Mouse (Mus musculus) lung, postnatal 10 days (tissue): ENCODE results near the gene Cplx2.
A peak's percentile ranks its signal among the peaks of the same experiment; 100 is the strongest.

Source experiments
- DNase-seq: peaks from one replicate; pipeline ENCODE4 v3.0.0; 2021

Gene Cplx2

DNA sequence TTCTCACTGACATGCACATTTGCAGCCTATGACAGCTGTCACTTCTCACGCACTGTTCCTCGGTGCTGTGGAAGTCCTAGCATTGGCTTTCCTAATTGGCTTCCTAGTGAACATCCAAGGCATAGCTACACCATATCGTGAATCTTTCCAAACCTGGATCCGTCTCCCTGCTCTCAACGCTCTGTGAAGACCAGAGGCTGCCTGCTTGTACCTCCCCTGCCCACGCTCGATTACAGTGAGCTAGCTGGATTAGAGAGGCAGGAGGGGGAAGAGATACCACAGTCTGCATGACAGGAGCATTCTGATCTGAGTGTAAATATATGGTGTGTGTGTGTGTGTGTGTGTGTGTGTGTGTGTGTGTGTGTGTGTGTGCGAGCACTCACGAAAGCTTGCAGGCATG, 3.0 kb upstream of the Cplx2 start:
- DNase-seq: no peak

- DNase-seq: peak; percentile 88
These were observed 510 bp downstream of the Cplx2 start for GRCm38 (mm10) chr13:54371387-54372330.

- DNase-seq: peak; percentile 69
These were observed 1.5 kb downstream of the Cplx2 start for GRCm38 (mm10) chr13:54372665-54373064.

- no peak for DNase-seq
These were observed 3.1 kb downstream of the Cplx2 start for GRCm38 (mm10) chr13:54374106-54374706.

DNA sequence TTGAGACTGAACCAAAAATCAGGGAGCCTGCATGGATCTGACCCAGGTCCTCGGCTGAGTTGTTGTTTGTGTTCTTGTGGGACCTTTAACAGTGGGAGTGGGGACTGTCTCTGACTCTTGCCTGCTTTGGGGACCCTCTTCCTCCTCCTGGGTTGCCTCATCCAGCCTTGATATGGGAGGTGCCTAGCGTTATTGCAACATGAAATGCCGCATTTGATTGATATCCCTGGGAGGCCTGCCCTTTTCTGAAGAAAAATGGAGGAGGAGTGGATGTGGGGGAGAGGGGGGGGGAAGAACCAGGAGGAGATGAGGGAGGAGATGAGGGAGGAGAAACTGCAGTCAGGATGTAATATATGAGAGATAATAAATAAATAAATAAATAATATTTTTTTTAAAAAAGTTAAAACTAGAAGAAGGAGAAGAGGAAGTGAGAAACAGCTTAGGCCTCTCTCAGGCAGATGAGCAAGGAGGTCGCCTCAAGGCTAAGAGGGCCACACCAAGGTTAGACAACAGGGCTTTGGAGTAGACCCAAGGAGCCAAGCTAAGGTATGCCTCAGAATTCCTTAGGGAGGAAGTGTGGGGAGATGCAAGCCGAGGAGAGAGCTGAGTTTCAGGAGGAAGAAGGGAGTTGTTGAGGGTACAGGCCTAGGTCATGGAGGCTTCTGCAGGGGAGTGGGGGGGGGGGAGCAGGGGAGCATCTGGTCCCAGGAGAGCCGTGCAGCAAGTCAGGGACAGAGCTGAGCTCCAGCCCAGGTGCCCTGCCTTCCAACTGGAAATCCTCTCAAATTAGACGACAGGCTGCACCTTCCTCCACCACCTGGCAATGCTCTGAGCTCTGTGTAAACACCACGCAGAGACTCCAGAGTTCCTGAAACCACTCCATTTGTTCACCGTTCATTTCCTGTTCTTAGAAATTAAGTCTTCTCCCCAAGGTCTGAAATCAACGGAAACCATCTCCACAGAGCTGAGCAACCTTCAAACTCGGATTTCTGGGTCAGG, 4.6 kb downstream of the Cplx2 start:
- no peak for DNase-seq

- DNase-seq: peak; percentile 27
These were observed 5.6 kb downstream of the Cplx2 start for GRCm38 (mm10) chr13:54376736-54377135.

GRCm38 (mm10) chr13:54378051-54378450, 6.9 kb downstream of the Cplx2 start:
- no peak for DNase-seq

GRCm38 (mm10) chr13:54380421-54380820, 9.3 kb downstream of the Cplx2 start:
- no peak for DNase-seq

DNA sequence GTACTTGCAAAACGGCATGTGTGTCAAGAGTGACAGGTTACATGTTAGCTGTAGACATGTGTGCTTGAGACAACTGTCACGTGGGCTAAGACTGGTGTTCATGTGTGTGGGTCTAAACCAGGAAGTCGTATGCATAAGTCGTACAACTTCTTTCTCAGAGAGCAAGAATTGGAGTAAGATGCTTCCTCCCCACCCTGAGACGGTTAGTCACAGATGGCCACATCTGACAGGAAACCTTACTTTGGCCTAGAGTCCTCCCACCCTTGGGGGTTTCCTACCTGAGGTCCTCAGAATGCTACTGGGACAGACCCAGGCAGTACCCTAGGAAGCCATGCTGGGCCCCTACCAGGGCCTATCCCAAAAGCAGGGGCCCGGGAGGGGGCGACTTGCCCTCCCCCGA, 10.2 kb downstream of the Cplx2 start:
- no peak for DNase-seq

DNA sequence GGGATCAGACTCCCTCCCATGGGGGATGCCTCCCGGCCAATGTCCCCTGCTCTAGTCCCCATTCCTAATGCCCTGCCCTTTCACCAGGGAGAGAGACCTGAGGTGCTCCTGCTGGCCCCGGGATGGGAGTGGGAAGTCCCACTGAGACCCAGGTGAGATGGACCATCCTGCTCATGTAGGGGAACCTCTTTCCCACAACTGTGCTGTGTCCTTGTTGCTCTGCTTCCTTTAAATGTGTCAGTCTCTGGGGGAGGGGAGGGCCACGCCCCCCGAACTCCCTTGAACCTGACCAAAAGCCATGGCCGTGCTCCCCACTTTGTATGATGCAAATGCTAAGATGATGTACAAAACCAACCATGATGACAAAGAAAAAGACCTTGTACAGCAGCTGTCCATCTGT, 12.4 kb downstream of the Cplx2 start:
- DNase-seq: no peak

DNA sequence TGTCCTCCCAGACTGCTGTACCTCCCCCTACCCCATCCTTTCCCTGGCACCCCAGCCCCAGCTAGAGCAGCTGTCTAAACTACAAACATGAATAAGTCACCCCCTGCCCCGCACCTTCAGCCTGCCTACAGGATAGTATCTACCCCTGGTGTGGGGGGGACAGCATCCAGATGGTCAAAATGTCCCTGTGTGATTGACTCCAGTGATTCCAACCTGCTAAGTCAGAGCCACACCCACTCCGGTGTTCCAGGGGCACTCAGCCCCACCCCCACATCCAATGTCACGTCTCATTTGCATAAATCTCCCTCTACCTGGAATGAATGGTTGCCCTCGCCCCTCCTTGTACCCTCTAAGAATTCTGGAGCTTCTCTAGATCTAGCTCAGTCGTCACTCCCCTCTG, 13.4 kb downstream of the Cplx2 start:
- no peak for DNase-seq

- DNase-seq: no peak
These were observed 14.2 kb downstream of the Cplx2 start for GRCm38 (mm10) chr13:54385008-54386004.

GRCm38 (mm10) chr13:54389971-54390564, 18.9 kb downstream of the Cplx2 start:
- peak; percentile 22 for DNase-seq

- no peak for DNase-seq
These were observed 19.4 kb downstream of the Cplx2 start for GRCm38 (mm10) chr13:54390565-54391013.

DNA sequence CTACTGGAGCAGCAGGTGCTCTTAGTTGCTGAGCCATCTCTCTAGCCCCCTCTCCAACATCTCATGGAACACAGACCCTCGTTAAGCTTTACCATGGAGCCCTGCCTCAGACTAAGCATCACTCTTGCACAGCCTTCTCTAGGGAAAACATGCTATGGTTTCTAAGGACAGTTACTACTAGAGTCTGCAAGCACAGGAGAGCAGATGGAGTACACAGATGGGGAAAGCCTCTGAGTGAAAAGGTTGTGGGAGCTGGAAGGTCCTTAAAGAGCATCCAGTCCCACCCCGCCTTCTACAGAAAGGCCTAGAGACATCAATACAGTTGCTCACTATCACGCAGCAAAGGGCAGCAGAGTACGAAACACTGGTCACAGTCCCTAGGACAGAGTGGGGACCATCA, 20.2 kb downstream of the Cplx2 start:
- no peak for DNase-seq

- no peak for DNase-seq
These were observed 25.9 kb downstream of the Cplx2 start for GRCm38 (mm10) chr13:54397069-54397468.

- DNase-seq: peak; percentile 39
These were observed 29.5 kb downstream of the Cplx2 start for GRCm38 (mm10) chr13:54400565-54401179.

- DNase-seq: no peak
These were observed 30.0 kb downstream of the Cplx2 start for GRCm38 (mm10) chr13:54401180-54401569.

DNA sequence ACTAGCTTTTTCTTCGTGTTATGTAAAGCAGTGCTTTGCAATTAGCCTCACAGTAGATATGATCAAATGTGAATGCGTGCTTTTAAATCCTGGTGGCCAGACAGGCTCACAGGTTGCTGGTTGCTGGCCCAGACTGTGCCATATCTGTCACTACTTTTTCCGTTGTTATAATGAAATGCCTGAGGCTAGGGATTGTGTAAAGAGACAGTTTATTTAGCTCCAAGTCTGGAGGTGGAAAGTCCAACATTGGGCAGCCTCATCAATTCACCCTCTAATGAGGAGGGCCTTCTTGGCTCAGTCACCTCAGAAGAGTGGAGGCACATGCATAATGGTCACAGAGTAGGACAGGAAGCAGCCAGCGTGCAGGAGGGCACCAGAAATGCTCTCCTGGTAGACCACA, 31.2 kb downstream of the Cplx2 start:
- DNase-seq: no peak

DNA sequence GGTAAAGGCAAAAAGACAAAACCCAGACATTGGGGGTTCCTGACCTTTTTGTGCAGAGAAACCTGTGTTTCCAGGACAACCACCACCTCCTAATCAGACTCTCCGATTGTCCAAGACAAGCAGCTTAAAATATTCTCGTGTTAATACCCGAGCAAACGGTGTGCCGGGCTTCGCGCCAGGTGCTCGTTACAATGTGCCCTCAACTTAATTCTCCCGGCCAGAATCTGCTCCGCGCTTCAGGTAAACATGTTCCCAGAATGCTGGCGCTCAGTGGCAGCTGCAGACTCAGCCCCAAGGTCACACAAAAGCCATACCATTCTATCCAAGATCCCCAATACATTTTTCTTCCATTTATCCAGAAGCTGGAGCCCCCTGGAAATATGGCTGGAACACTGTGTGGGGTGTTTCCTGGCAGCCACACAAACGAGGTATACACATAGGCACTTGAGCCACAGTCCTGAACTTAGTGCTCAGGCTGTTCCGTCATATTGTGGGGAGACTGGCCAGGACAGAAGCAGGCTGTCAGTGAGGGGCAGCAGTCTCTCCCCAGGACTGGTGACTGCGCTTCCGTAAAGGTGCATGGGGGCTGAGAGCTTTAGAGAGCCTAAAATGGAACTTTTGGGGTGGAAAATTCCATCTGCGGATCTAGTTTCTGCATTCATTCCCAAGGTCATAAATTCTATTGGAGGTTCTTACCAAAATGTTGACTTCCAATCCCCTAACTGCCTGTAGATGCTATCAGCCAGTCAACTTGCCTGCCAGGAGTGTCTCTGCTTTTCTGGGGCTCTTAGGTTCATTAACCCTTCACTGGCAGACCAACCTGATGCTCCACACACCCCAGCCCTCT, 32.3 kb downstream of the Cplx2 start:
- DNase-seq: no peak
